Mouse (Mus musculus): ENCODE results near the gene Hic1. TPM values are rescaled to one million over a fixed set of nuclear protein-coding genes. Genes with fewer than 3 reads are reported as not detected.
A peak's percentile ranks its signal among the peaks of the same experiment; 100 is the strongest.

The Hic1 gene
- total RNA-seq, 2 experiments from 2014 or later: 36.3 to 48.5 TPM

DNA sequence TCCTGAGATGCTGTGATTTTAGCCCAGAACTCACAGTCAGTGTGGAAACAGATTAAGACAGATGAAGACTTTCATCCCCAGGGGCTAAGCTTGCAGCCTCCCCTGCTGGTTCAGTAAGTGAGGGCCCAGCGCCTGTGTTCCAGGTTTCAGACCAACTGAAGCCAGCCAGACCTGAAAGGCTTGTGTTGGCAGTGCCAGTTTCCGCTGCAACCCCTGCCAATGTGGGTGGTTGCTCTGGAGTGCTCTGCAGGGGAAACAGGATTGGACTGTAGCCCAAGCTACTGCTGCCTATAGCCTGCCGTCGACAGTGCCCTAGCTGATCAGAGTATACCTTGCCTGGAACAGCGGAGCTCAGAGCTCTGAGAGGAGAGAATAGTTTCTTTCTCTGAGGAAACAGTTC, 37.0 kb downstream of the Hic1 start:
- intact Hi-C loops (cut with DNase I): loop anchor here (5.0 kb wide), 1 partner anchor 35 kb away; the partner anchor contains the start of gene Hic1
- DNase-seq: peak; percentile 82 to 86

DNA sequence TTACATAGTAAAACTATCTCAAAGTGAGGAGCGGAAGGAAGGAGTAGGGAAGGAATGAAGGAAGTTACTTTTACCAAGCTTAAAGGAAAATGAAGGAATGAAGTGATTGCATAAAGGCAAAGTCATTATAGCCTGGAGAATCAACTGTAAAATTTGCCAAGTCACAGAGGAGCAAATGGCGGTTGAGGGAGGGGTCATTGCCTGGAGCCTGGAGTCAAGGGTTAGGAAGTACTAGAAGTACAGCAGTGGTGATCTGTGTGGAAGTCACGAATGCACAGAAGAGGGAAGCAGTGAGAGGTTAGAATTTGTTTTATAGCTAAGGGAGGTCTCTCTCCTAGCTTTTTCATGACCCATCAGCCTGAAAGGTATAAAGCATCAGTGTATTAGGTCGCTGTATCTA, 38.0 kb downstream of the Hic1 start:
- no peak for DNase-seq
- intact Hi-C loops (cut with DNase I): loop anchor here (5.0 kb wide), 1 partner anchor 36 kb away; the partner anchor contains the start of gene Hic1

DNA sequence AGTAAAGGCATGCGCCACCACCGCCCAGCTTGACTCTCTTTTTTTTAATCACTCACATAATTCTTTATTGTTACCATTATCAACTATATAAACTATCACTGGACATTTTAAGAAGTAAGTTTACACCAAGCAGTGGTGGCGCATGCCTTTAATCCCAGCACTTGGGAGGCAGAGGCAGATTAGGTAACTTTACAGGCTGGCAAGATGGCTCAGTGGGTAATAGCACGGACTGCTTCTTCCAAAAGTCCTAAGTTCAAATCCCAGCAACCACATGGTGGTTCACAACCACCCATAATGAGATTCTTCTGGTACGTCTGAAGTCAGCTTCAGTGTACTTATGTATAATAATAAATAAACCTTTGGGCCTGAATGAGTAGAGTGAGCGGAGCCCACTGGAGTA, 39.8 kb downstream of the Hic1 start:
- no peak for DNase-seq
- intact Hi-C loops (cut with DNase I): no loop called here

DNA sequence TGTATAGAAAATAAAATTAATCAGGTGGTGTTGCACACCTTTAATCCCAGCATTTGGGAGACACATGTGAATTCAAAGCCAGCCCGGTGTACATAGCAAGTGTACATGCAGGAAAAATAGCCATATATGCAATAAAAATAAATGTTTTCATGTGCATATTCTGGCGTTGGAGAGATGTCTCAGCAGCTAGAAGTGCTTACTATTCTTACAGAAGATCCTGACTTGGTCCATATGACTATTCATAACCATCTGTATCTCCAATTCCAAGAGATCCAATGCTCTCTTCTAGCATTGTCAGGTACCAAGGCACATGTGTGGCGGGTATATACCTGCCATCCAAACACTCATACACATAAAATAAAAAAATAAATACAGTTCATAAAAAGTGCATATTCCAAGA, 42.9 kb downstream of the Hic1 start:
- intact Hi-C loops (cut with DNase I): no loop called here
- DNase-seq: no peak

DNA sequence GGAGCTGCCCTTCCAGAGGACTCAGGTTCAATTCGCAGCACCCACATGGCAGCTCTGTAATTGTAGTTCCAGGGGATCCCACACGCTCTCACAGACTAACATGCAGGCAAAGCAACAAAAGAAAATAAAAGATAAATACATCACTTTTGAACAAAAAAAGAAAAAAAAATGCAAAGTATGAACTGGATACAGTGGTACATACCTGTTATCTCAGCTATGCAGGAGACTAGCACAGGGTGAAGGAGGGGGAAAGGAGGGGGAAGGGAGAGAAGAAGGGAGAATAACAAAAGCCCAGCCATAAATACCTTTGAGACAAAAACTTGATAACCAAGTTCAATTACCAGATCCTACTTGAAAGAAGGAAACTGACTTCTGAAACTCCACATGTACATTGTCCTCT, 44.9 kb downstream of the Hic1 start:
- intact Hi-C loops (cut with DNase I): no loop called here
- DNase-seq: no peak

DNA sequence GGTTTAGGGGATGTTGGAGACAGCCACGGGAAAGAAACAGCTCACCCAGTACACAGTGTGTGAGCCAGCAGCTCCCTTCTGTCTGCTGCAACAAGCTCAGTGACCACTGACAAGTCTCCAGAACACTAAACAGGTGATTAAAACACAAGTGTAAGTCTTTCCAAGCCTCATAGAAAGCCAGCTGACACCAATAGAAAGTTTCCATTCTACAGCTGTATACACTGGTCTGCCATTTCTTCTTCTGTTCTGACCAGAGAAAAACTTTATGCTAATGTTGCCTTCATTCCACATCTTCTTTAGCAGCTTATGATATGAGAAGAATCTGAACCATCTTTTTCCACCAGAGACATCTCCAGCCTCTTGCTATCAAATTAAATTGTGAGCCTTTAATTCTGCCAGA, 48.0 kb downstream of the Hic1 start:
- no peak for DNase-seq
- intact Hi-C loops (cut with DNase I): no loop called here

DNA sequence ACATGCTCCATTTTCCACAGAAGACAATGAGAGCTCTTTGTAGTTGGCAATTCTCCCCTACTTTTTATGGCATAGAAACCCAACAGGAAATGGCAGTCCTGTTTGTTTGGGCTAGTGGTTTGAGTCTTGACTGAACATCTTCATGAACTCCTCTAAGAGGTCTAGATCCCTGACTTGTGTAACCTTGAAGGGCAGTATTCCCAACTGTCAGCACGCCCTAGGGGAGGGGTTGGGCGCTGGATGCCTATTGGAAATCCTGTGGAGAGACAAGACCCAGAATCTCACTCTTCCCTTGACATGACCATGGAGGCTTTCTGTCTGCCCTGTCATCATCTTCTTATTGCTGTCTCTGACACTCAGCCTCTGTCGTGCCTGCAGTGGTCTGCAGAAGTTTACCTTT, 49.5 kb downstream of the Hic1 start:
- DNase-seq: no peak
- intact Hi-C loops (cut with DNase I): no loop called here

DNA sequence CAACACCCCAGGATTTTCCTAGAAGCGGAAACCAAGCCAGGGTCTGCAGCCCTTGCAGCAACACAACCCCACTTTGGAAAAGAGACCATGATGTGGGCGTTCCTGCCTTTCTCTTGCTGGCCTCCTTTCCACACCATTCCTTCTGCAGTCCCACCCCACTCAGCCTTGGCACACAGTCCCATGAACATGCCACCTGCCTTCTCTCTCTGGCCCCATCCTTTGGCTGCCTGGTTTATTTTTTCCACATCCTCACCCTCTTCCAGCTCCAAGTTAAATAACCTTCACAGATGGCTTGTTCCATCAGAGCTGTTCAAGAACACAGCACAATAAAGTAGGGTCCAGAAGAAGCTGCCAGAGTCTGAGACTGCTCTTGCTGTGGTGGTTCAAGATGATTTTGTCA, 50.0 kb downstream of the Hic1 start:
- DNase-seq: no peak
- intact Hi-C loops (cut with DNase I): no loop called here

DNA sequence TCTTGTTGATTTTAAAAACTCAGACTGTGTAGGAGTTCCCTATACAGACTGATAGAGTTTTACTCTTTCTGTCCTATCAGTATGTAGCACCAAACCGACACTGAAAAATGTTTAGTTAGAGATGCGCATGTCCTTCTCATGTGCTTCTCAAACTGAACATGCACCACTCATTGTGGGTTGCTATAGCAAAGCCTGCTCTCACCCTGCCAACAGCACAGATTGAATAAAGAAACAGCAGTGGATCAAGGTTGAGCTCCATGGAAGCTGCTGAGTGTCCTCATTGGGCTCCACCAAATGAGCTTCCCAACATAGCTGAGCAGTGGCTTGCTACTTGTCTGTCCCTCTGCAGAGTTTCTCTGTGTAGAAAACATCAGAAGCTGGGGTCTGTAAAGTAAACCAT, 51.2 kb downstream of the Hic1 start:
- no peak for DNase-seq
- intact Hi-C loops (cut with DNase I): no loop called here

DNA sequence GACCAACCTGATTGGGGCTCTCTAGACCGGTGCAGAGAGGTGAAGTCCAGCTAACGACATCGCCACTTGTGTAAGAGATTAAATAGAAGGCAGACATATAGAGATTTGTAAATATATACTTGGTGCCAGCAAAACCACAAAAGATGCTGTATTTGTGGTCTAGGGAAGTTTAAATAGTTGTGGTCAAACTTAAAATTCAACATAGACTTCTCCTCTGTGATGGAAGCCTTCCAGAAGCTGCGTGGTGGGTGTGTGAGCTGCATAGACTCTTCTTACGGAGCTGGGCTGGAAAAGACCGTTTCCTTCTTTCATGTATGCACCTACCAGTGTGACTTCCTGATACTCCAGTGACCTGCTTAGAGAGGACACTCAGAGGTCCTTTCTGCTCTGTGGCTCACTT, 52.9 kb downstream of the Hic1 start:
- DNase-seq: no peak
- intact Hi-C loops (cut with DNase I): no loop called here

Small RNA genes lying within 50 kb of the gene (microRNA-seq; reads per million reads assigned to microRNA genes)
- gene Mir132: 483 to 1,273 reads per million in 2 experiments
- gene Mir212: 18.0 to 32.0 reads per million in 2 experiments

Other genes starting within 250 kb of the Hic1 start
- gene Smg6, start 243.7 kb downstream of the Hic1 start, total RNA-seq (2021): 10 to 100 TPM; 24.1 to 25.3 TPM
- 10 to 100 TPM; 33.2 to 34.5 TPM for gene Srr, start 243.6 kb downstream of the Hic1 start, total RNA-seq (2021)
- gene Ovca2, start 9.3 kb upstream of the Hic1 start, total RNA-seq (2021): 1 to 10 TPM; 7.8 to 9.5 TPM
- gene Dph1, start 21.7 kb upstream of the Hic1 start, total RNA-seq (2021): 10 to 100 TPM; 13.9 to 15.6 TPM
- 10 to 100 TPM; 13.9 to 21.4 TPM for gene Rtn4rl1, start 24.3 kb upstream of the Hic1 start, total RNA-seq (2021)
- gene Rpa1, start 178.8 kb upstream of the Hic1 start, total RNA-seq (2021): 10 to 100 TPM; 82.4 to 90.0 TPM
- 1 to 10 TPM; 4.9 to 7.4 TPM for gene Smyd4, start 178.9 kb upstream of the Hic1 start, total RNA-seq (2021)